Mouse (Mus musculus) left cerebral cortex, postnatal 36 days (tissue): ENCODE results near the gene Cx3cr1. TPM values are rescaled to one million over a fixed set of nuclear protein-coding genes. Genes with fewer than 3 reads are reported as not detected.
"Not testable (repeated sequence)": the region's sequence is repeated elsewhere in the genome, so short reads cannot be mapped to it uniquely, and the experiment has no call there.

Experiments
- DNase-seq, 2 experiments: peaks; one replicate each; pipeline ENCODE4 v3.0.0; 2021 to 2022; ENCODE audit warnings: low spot score in 2 of 2, mixed read lengths in 1 of 2
- intact Hi-C: fragments of 180-260 bp; cut with DNase I; formaldehyde crosslinking; loops from one replicate; pipeline ENCODE4 v1.15.1; 2025
- total RNA-seq, 2 experiments: library from RNA; stranded (reverse); gene quantifications; 2 replicates each; pipeline ENCODE4 v1.2.3; 2021

The Cx3cr1 gene
- total RNA-seq, 2 experiments from 2014 or later: 30.9 to 32.8 TPM

- DNase-seq: no peak
- intact Hi-C loops: no loop called here
Observed at GRCm38 (mm10) chr9:120032710-120033109, 37.0 kb downstream of the Cx3cr1 start.

- intact Hi-C loops: no loop called here
- DNase-seq: no peak
Observed at GRCm38 (mm10) chr9:120030421-120030820, 39.3 kb downstream of the Cx3cr1 start.

- no peak for DNase-seq
- intact Hi-C loops: loop anchor here (2.0 kb wide), 1 partner anchor 43 kb away; no protein-coding TSS in a partner anchor
Observed at GRCm38 (mm10) chr9:120029880-120030279, 39.8 kb downstream of the Cx3cr1 start.

GRCm38 (mm10) chr9:120027401-120028151 is 42.1 kb downstream of the Cx3cr1 start:
- intact Hi-C loops: loop anchor here (2.0 kb wide), 2 partner anchors 45 to 71 kb away; no protein-coding TSS in a partner anchor
- peak in 1 of 2 experiments; percentile 37 for DNase-seq

GRCm38 (mm10) chr9:120024625-120025024 is 45.1 kb downstream of the Cx3cr1 start:
- intact Hi-C loops: no loop called here
- no peak for DNase-seq

- DNase-seq: peak in 1 of 2 experiments; percentile 28
Observed at GRCm38 (mm10) chr9:120024171-120024570, 45.5 kb downstream of the Cx3cr1 start.

GRCm38 (mm10) chr9:120023086-120023811 is 46.4 kb downstream of the Cx3cr1 start, which contains the start of gene Xirp1:
TSS of gene Xirp1 (minus strand) at chr9:120023598.
- no peak for DNase-seq
- intact Hi-C loops: no loop called here

More at GRCm38 (mm10) chr9:120024171-120024570, 45.5 kb downstream of the Cx3cr1 start:
- intact Hi-C loops: no loop called here

- DNase-seq: no peak
- intact Hi-C loops: no loop called here
Observed at GRCm38 (mm10) chr9:120021164-120021563, 48.5 kb downstream of the Cx3cr1 start.

GRCm38 (mm10) chr9:120020285-120020890 is 49.3 kb downstream of the Cx3cr1 start:
- intact Hi-C loops: no loop called here

GRCm38 (mm10) chr9:120016956-120017355 is 52.7 kb downstream of the Cx3cr1 start:
- intact Hi-C loops: loop anchor here (10.0 kb wide), 1 partner anchor 52 kb away; no protein-coding TSS in a partner anchor
- DNase-seq: no peak

More at GRCm38 (mm10) chr9:120020285-120020890, 49.3 kb downstream of the Cx3cr1 start:
- DNase-seq: peak; percentile 55 to 72

GRCm38 (mm10) chr9:120014828-120015227 is 54.9 kb downstream of the Cx3cr1 start:
- intact Hi-C loops: loop anchor here (10.0 kb wide), 1 partner anchor 50 kb away; no protein-coding TSS in a partner anchor
- no peak for DNase-seq

- intact Hi-C loops: loop anchor here (10.0 kb wide), 1 partner anchor 49 kb away; no protein-coding TSS in a partner anchor
- DNase-seq: no peak
Observed at GRCm38 (mm10) chr9:120013251-120013820, 56.3 kb downstream of the Cx3cr1 start.

- intact Hi-C loops: loop anchor here (10.0 kb wide), 1 partner anchor 48 kb away; no protein-coding TSS in a partner anchor
- DNase-seq: no peak
Observed at GRCm38 (mm10) chr9:120012781-120013180, 56.9 kb downstream of the Cx3cr1 start.

GRCm38 (mm10) chr9:120012161-120012560 is 57.5 kb downstream of the Cx3cr1 start:
- intact Hi-C loops: loop anchor here (10.0 kb wide), 1 partner anchor 47 kb away; no protein-coding TSS in a partner anchor
- DNase-seq: not testable (repeated sequence)

- DNase-seq: peak; percentile 41 to 64
Observed at GRCm38 (mm10) chr9:120011533-120011932, 58.1 kb downstream of the Cx3cr1 start.

GRCm38 (mm10) chr9:120010781-120011511 is 58.7 kb downstream of the Cx3cr1 start:
- DNase-seq: peak; percentile 98 to 99
- intact Hi-C loops: loop anchor here (2.0 to 10.0 kb wide), 2 partner anchors 28 to 46 kb away; no protein-coding TSS in a partner anchor

More at GRCm38 (mm10) chr9:120011533-120011932, 58.1 kb downstream of the Cx3cr1 start:
- intact Hi-C loops: loop anchor here (2.0 to 10.0 kb wide), 2 partner anchors 29 to 47 kb away; no protein-coding TSS in a partner anchor

- intact Hi-C loops: loop anchor here (2.0 to 10.0 kb wide), 2 partner anchors 27 to 45 kb away; no protein-coding TSS in a partner anchor
- DNase-seq: no peak
Observed at GRCm38 (mm10) chr9:120009871-120010270, 59.8 kb downstream of the Cx3cr1 start.

GRCm38 (mm10) chr9:120009226-120009841 is 60.3 kb downstream of the Cx3cr1 start:
- DNase-seq: no peak
- intact Hi-C loops: no loop called here
